Mouse (Mus musculus): Measurements from ENCODE around the gene Cmya5. TPM values are rescaled to one million over a fixed set of nuclear protein-coding genes. Genes with fewer than 3 reads are reported as not detected.
"Not testable (repeated sequence)": the region's sequence is repeated elsewhere in the genome, so short reads cannot be mapped to it uniquely, and the experiment has no call there.

Gene Cmya5
- total RNA-seq (2021) = under 1 TPM; 0.20 to 0.38 TPM
- 0.04 and 0.06 TPM in 2 replicates for polyA plus RNA-seq (2012; rRNA removed)
- long read RNA-seq = 0 reads

DNA sequence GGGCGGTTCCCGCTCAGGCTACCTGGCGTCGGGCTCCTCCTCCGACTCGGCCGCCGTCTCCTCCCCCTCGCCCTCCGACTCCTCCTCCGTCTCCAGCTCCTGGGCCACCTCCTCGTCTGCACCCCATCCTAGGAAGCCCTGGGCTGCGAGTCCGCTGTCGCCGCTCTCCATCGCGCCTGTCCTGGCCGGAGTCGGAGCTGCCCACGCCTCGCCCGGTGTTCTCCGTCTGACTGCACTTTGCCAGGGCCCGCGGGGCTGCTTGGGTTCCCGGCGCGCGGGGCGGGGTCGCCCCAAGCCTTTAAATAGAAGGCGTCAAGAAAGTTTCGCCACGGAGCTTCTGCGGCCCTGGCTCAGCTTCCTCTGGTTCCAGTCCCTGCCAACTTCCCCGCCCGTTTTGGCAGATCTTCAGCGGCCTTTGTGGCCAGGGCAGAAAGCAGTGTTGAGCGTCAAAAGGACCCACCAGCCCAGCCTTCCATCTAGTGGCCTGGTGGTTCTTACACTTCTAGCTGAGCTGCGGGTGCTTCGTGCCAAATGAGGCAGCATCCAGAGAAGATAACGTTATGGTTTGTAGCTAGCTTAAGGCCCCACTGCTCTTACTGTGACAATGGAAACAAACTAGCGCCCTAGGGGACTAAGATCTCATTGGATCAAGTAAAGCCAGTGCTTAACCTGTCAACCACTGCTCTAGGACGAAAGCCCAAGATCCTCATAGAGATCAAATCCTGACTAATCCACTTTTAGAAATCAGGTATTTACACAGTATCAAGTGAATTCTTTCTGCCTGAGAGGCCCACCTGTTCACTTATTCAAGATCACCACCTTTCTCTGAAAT is at the start of gene Cmya5:
TSS of gene Cmya5 (minus strand) at position 389 of the 832 bp plus-strand sequence.
- peak; percentile 93 for DNase-seq

- no peak for DNase-seq
Observed at GRCm38 (mm10) chr13:93192646-93193026, 48.1 kb upstream of the Cmya5 start.

DNA sequence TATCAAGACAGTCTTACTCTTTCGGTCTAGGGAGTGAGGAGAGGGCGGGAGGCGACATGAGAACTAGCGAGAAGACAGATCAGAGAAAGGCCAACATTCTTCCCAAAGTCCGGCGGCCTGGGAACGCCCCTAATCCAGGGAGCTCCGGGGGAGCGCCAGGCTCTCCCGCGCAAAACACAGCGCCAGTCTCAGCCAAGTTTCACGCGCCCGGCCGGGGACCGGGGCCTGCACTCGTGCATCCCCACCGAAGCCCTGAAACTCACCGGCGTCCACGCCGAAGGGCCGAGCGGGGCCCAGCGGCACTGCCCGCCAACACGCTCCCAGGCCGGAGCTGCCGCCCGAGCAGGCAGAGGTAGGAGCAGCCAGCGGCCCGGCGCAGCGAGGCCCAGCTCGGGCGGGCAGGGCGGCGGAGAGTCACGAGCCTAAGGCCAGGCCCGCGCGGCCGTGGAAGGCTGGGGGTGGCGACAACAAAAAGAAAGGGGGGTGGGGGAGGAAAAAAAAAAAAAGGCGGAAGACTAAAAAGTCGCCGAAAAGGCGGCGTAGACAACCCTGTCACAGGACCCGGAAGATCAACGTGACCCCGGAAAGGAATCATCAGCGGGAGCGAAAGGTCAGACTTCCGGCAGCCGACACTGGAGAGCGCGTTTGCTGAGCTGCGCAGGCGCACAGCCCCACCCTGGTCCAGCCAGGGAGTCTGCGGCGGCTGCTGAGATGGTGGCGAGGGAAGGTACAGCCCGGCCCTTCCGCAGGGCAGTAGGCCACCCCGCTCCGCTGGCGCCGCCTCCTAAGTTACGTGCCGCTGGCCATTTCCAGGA is 47.5 kb upstream of the Cmya5 start, which contains the start of gene Tent2:
TSS of gene Tent2 (minus strand) at position 555 of the 815 bp plus-strand sequence.
- DNase-seq = peak; percentile 97

DNA sequence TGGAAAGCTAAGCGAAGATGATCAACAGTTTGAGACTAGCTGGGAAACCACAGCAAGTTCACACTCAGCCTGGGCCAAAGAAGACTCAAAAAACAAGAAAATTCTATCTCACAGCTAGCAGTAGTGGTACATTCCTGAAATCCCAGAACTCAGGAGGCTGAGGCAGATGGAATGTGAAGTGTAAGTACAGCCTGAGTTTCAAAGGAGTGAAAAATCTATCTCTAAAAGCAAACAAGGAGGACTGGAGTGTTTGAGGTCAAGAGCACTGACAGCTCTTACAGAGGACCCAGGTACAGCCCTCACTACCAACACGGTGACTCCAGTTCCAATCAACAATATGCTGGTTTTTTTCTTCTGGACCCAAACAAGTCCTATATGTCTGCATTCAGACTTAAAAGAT is 44.9 kb upstream of the Cmya5 start:
- no peak for DNase-seq

- no peak for DNase-seq
Observed at GRCm38 (mm10) chr13:93188738-93189137, 44.2 kb upstream of the Cmya5 start.

DNA sequence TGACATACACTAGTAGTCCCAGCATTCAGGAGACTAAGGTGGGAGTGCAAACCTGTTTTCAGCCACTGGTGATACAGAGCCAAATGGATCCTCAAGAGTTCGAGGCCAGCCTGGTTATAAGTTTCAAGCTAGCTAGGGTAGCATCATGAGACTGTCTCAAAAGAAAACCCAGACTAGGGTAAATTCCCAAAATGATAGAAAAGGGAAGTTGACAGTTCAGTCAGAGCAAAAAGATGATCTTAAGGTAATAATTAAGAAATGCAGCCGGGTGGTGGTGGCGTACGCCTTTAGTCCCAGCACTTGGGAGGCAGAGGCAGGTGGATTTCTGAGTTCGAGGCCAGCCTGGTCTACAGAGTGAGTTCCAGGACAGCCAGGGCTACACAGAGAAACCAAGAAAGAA is 43.3 kb upstream of the Cmya5 start:
- not testable (repeated sequence) for DNase-seq

DNA sequence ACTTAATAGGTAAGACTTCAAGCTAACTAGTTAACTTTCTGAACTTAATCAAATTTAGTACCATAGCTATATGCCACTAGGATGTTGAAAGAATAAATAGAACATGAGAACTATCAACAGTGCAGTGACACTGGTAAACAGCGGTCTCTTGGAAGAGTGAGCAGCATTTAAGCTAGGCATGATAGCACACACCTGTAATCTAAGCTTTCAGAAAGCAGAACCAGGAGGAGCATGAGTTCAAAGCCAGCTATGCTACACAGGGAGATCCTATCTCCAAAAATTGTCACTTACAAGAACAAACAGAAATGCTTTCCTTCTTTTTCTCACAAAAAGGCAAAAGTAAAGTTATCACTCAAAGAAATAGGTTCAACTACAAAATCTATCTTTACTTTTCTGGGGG is 35.8 kb upstream of the Cmya5 start:
- no peak for DNase-seq

- DNase-seq = no peak
Observed at GRCm38 (mm10) chr13:93179522-93179921, 35.0 kb upstream of the Cmya5 start.

- no peak for DNase-seq
Observed at GRCm38 (mm10) chr13:93177571-93177970, 33.0 kb upstream of the Cmya5 start.

GRCm38 (mm10) chr13:93163303-93163702 is 18.8 kb upstream of the Cmya5 start:
- DNase-seq = no peak

DNA sequence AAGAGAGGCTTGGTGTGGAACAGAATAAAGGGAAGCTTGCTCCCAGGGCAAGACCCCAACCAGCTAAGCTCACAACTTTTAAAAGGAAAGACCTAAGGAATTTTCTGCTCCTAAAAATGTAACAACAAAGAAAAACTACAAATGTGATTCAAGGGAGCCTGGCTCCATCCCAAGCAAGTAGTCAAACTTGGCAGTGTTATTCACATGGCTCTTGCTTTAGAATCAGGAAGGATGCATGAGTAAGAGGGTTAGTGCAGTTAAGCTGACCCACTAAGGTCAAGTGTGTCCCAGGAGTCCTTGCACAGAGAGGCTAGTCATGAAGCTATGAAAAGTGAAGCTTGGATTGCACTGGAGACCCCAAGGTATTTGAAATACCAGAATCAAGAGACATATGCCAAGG is 17.9 kb upstream of the Cmya5 start:
- peak; percentile 61 for DNase-seq

GRCm38 (mm10) chr13:93158261-93158660 is 13.7 kb upstream of the Cmya5 start:
- no peak for DNase-seq

- DNase-seq = no peak
Observed at GRCm38 (mm10) chr13:93153280-93153679, 8.8 kb upstream of the Cmya5 start.

DNA sequence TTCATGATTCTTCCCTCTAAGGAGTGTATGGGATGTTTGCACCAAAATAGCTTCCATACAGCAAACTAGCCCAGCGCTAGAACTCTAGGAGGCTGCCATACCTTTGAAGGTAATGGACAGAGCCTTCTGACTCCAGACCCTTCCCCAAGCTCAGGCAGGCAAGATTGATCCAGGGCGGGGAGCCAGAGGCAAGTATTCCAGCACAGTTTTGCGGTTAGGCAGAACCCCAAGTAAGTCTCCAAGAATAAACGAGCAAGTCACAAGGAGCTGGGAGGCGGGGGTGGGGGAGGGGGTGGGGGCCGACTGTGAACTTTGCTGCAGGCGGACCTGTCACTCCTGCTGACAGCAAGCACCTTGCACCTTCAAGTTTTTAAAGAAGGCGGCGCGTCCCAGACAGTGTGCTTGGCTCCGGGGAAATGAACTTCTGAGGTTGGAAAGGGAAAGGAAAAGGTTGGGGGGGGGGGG is 673 bp downstream of the Cmya5 start:
- no peak for DNase-seq

DNA sequence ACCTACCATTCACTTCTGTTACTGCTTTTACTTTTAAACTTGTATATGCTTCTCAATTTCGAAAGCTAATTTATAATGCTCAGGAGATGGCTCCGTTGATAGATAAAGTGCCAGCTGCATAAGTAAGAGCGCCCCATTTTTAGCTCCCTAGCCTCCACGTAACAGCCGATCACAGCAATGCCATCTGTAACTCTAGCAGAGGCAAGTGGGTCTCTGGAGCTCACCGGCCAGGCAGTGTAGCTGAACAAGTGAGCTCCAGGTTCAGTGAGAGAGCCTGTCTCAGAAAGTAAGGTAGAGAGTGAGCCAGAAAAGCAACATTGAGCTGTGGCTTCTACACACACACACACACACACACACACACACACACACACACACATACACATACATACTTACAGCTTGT is 3.3 kb downstream of the Cmya5 start:
- no peak for DNase-seq

GRCm38 (mm10) chr13:93138059-93138458 is 6.5 kb downstream of the Cmya5 start:
- DNase-seq = no peak

DNA sequence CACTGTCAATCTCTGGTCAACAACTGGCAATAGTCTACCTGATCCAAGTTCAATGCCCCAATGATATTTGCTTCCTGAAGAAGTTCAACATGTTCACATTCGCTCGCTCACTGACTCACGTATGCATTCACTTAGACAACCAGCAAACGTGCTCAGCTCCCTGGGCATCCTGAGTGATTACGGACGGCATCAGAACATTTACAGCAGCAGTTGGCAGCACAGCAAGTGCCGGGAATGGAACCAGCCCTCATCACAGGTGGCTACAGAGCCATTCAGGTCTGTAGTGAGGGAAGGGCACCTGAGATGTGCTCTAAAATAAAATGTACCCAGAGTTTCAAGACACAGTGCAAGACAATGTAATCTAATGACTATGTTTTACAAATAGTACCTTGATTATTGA is 7.4 kb downstream of the Cmya5 start:
- no peak for DNase-seq

GRCm38 (mm10) chr13:93136251-93136650 is 8.3 kb downstream of the Cmya5 start:
- no peak for DNase-seq

DNA sequence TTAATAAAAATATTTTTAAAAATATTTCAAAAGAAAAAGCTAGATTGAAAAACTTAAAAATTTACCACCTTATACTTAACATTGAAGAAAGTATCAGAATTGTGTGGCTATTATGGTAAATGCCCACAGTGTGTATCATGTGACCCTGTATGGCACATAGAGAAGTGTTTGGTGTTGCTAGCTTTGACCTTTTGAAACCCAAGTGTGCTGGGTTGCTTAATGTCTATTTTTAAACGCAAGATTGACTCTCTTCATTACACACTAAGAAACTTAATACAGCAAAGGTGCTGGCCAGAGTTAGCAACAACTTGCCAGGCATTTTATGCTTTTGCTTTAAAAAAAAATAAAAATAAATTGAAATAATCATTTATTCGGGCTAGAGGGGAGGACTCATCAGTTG is 9.0 kb downstream of the Cmya5 start:
- DNase-seq = no peak

DNA sequence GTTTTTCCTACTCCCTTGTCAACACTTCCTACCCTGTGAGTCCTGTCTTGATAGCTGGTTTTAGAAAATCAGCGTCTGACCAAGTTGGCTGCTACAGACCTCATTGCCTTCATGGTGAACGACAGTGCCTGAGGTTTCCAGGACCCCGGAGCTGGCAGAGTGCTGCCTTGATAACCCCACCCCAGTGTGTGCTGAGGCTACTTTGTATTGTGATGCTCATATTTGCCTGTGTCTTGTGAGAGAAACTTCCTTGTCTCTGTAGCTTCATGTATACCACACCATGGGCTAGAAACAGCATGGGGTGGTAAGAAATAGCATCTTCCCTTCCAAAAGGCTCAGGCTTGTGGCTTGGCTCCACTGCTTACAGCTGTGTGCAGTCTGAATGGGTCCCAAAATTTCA is 13.8 kb downstream of the Cmya5 start:
- DNase-seq = no peak

GRCm38 (mm10) chr13:93128961-93129360 is 15.6 kb downstream of the Cmya5 start:
- no peak for DNase-seq

DNA sequence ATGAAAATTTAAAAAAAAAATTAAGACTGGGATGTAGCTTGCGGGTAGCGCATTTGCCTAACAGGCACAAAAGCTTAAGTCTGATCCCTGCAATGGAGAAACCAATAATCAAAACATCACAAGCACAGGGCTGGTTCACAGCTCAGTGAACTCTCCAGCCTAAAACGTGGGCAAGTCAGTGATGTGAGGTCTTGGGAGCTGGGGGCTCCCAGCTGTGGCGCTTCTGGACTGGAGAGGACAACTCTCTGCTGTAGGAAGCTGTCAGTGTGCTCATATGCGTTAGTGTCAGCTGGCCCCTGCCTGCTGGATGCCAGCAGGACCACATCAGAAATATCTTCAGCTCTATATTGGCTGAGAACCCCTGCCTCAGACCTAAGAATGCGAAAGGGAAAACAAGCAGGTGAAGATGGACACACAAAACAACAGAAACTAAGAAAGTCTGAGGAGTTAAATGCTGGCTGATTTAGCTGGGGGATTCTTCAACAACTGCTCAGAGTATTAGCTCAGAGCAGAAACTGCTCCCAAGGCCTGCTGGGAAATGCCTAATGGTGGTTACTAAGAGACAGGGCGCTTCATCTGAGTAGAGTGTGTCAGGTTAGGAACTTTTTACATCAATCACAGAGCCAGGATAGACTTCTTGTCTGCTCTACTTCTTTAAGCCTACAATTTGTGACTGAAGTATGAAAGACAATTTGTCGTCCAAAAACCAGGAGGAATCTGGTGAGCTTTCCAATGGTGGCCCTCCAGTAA is 16.2 kb downstream of the Cmya5 start:
- DNase-seq = no peak
